Mouse (Mus musculus) gastrocnemius, postnatal 10 days (tissue): ENCODE data around the gene Ppfibp2. TPM values are rescaled to one million over a fixed set of nuclear protein-coding genes. Genes with fewer than 3 reads are reported as not detected.

Experiments used
- DNase-seq: peaks from one replicate; pipeline ENCODE4 v3.0.0; 2021; ENCODE audit warnings: mixed read lengths
- long read RNA-seq, 2 experiments: library from polyadenylated mRNA; stranded (forward); transcript quantifications; one replicate each; pipeline ENCODE4 v2.0.0; 2021
- total RNA-seq, 2 experiments: library from RNA; stranded (reverse); gene quantifications; 2 replicates each; pipeline ENCODE4 v1.2.3; 2021

Ppfibp2 gene
- total RNA-seq: 10 to 100 TPM; 16.8 to 20.1 TPM
- long read RNA-seq, experiment 1, partial matches to known transcripts: 5 of 21 reads
- long read RNA-seq, experiment 1, other reads (novel, unspliced or antisense): 16 of 21 reads
- long read RNA-seq, experiment 2, partial matches to known transcripts: 4 of 20 reads
- long read RNA-seq, experiment 2, other reads (novel, unspliced or antisense): 16 of 20 reads

DNA sequence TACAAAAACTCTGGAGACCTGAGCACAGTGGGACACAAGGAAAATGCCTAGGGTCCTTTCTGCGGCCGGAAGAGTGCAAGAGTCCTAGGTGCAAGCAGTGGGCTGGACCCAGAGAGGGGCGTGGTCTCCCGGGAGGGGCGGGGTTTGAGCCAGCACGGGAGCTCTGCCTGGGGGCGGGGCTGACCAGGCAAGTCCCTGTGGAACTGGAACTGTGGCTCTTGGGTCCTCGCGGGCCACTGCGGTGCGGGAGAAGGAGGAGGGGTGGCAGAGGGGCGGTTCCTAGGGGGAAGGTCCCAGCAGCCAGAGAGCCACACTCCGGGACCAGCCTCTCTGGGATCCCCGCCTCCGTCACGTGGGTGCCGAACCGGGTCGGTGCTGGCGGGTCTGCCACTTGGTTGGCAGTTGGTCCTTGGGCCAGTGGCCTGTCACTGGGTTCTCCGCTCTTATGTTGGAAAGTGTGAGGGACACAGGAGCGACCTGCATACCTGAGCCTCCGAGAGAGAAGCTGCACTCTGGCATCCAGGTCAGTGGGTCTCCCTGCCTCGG, at the start of gene Ppfibp2:
Gene Ppfibp2 (plus strand): TSS at position 351 of the 546 bp plus-strand sequence.
- DNase-seq: peak; percentile 92

DNA sequence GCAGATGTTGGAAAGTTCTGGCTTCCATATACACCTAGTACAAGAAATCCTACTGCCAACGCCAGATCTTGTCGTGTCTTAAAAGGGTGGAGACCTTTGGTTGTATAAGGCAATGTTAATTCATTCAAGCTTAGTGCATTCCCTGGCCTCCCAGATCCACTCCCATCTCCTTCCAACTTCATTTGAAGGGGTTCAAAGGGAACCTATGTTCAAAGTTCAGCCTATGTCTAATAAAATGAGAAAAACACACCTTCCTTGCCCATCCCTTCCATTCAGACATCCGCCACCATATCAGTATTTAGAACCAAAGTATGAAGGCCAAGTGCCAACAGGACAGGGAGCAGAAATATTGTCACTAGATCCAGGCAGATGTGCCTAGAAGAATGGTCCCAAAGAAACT, 47.1 kb upstream of the Ppfibp2 start:
- DNase-seq: no peak

GRCm38 (mm10) chr7:107553461-107553860, 41.5 kb upstream of the Ppfibp2 start:
- DNase-seq: no peak

GRCm38 (mm10) chr7:107555906-107556305, 39.1 kb upstream of the Ppfibp2 start:
- no peak for DNase-seq

GRCm38 (mm10) chr7:107560675-107561074, 34.3 kb upstream of the Ppfibp2 start:
- no peak for DNase-seq

- DNase-seq: no peak
Observed at GRCm38 (mm10) chr7:107561584-107561983, 33.4 kb upstream of the Ppfibp2 start.

DNA sequence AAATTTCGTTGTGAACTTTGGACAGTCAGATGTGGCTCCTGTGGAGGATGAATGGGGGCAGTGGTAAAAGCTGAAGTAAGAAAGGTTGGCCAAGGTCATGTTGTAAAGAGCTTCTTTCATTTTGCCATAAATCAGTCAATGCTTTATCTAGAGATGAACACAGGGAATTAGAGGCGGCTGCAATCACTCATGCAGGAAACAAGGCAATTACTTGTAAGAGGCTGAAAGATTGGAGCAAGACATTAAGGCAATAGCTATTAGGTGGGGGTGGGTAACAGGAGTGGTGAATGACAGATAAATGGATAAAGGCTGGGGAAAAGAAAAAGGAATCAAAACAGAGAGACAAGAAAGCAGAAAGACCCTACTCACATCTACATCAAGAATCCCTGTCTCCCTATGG, 31.3 kb upstream of the Ppfibp2 start:
- DNase-seq: no peak

DNA sequence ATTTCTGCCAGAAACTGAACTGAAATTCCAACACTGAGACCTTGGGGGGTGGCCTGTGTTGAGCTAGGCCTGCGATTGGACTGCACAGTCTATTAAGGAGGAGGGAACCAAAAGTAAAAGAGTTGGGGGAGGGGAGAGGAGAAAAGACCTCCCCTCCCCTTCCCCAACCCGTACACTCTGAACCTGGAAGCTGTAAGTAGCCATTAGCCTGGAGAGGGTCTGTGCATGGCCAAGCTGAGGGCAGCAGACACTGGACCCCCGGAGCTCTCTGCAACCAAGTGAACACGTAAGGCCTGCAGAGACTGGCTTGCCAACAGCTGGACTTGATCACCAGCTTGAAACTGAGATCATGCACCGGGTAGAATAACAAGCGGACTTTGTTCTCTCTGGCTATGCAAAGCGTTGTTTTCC, 27.7 kb upstream of the Ppfibp2 start, which contains the start of gene Olfml1:
Gene Olfml1 (plus strand): TSS at position 186 of the 411 bp plus-strand sequence.
- peak; percentile 40 for DNase-seq

GRCm38 (mm10) chr7:107567674-107568073, 27.3 kb upstream of the Ppfibp2 start:
- DNase-seq: no peak

DNA sequence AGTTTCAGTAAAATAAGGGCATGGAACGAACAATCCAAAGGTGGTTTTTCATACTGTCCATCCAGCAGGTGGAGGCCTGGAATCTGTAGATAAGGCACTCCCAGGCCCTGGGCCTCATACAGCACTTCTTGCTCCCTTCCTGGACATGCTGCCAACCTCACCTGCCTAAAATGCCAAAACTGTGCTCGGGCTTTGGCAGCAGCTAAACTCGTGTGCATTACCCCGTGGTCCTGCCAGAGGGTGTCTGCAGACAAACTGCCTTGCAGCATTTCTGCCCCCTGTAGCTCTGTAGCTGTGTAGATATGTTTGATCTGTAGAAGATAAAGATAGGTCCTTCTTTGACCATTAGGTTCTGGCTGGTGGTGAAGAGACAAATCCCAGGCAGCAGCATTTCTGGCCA, 26.0 kb upstream of the Ppfibp2 start:
- no peak for DNase-seq

GRCm38 (mm10) chr7:107573856-107574255, 21.2 kb upstream of the Ppfibp2 start:
- DNase-seq: no peak

DNA sequence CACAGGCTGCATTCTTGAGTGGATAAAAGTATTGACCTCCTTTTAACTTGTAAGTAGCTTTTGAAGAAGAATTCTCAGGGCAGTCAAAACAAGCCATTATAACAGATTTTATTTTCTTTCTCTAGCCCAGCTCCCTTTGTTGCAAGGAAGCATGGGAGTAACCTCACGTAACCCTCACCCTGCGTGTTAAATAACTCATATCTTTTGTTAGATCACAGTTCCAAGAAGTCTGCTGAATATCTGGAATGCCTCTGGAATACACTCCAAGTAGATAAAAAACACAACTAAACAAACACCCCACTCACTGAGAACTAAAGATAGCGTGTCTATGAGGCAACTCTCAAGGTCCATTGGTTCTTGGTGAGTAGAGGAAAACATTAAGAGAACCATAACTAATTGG, 20.7 kb upstream of the Ppfibp2 start:
- DNase-seq: no peak

DNA sequence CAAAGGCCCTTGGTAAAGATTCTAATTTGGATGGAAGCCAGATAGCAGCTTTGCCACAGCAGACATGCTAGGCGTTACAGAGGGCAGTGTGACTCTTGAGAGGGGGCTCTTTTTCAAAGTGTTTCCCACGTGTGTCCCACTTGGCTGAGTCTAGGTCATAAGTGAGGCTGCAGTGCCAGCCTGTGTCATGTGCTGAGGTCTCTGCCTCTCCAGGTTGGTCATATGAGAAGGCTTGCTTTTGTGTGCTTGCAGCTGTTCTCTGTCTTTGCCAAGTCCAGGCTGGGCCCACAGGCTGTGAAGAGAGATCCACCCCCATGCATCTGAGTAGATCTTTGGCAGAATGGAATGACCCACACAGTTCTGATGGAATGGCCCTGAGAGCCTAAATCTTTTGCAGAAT, 2.4 kb upstream of the Ppfibp2 start:
- peak; percentile 12 for DNase-seq

DNA sequence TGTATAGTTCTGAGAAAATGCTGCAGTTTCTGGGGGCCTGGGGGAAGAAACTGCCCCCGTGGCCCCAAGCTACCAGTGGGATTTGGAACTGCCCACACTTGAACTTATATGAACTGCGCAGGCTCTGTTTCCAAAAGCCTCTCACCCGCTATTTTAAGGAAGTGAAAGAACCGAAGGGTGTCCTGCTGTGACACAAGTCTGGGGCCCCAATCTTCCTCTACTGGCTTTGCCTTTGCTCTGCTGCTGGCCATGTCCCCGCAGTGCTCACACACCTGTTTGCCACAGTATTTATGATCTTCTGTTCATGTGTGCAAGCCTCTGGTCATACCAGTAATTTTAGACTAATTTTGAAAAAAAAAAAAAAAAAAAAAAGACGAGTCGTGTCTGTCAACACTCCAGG, 1.1 kb upstream of the Ppfibp2 start:
- DNase-seq: peak; percentile 14

- peak; percentile 49 for DNase-seq
Observed at GRCm38 (mm10) chr7:107594325-107594856, 616 bp upstream of the Ppfibp2 start.

DNA sequence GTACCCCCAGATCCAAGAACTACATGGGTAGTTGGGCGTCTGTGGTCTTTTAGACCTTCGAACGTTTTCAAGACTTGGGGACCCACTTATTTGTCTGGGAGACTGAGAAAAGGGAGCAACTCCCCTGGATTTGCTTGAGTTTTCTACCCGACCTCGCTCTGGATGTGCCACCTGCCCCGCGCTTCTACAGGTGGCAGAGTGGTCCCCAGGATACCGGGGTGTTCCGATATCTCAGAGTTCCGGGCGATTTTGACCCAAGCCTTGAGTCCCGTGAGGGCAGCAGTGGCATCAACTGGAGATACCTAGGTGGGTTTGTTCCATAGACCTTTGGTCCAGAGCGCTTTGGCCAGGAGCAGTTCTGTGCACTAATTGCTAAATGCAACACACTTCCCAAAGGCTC, 419 bp downstream of the Ppfibp2 start:
- DNase-seq: no peak

- DNase-seq: no peak
Observed at GRCm38 (mm10) chr7:107596753-107597152, 1.7 kb downstream of the Ppfibp2 start.

GRCm38 (mm10) chr7:107597956-107598355, 2.9 kb downstream of the Ppfibp2 start:
- DNase-seq: no peak

- no peak for DNase-seq
Observed at GRCm38 (mm10) chr7:107600651-107601050, 5.6 kb downstream of the Ppfibp2 start.

- no peak for DNase-seq
Observed at GRCm38 (mm10) chr7:107602505-107602904, 7.5 kb downstream of the Ppfibp2 start.

- DNase-seq: no peak
Observed at GRCm38 (mm10) chr7:107602913-107603312, 7.9 kb downstream of the Ppfibp2 start.

DNA sequence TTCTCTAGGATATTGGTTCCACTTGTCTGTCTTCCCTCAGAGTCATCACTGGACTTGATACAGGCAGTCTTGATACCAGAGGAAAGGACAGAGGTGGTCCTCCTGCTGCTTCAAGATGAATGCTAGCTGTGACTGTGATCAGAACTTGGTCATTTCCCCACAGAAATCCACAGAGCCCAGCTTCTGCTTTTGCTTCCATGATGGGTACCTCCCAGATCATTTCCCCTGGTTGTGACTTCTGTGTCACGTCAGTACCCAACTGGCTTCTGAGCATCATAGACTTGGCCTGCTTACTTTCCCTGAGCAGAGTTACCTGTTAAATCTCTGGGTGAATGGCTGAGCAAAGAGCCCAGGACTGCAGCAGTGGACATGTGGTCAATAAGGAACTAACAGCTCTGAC, 12.8 kb downstream of the Ppfibp2 start:
- no peak for DNase-seq

- no peak for DNase-seq
Observed at GRCm38 (mm10) chr7:107609622-107610255, 14.7 kb downstream of the Ppfibp2 start.

- DNase-seq: no peak
Observed at GRCm38 (mm10) chr7:107610880-107611279, 15.9 kb downstream of the Ppfibp2 start.
